Mouse (Mus musculus) forebrain, embryonic 13.5 days (tissue): ENCODE data around the gene Htatsf1. TPM values are rescaled to one million over a fixed set of nuclear protein-coding genes. Genes with fewer than 3 reads are reported as not detected.
A peak's percentile ranks its signal among the peaks of the same experiment; 100 is the strongest.

Source experiments
- ATAC-seq: fragments of 200-750 bp; cut with Nextera tagmentation; 2 replicates; pipeline ENCODE4 v1.8.0; 2017
- H3K27ac ChIP-seq: fragments of 300-500 bp; sonication (generic); 2 replicates; pipeline ENCODE4 v1.5.1; 2015; ENCODE audit warnings: inconsistent platforms, mild to moderate bottlenecking, moderate library complexity
- H3K27me3 ChIP-seq: fragments of 300-500 bp; sonication (generic); 2 replicates; pipeline ENCODE4 v1.6.1; 2015; ENCODE audit warnings: mild to moderate bottlenecking, inconsistent platforms
- H3K36me3 ChIP-seq: fragments of 300-500 bp; sonication (generic); 2 replicates; pipeline ENCODE4 v1.6.1; 2015; ENCODE audit warnings: mild to moderate bottlenecking, inconsistent platforms; ENCODE audit not compliant: poor library complexity, severe bottlenecking
- H3K4me1 ChIP-seq: fragments of 300-500 bp; sonication (generic); 2 replicates; pipeline ENCODE4 v1.6.1; 2015; ENCODE audit warnings: inconsistent platforms
- H3K4me2 ChIP-seq: fragments of 300-500 bp; sonication (generic); 2 replicates; pipeline ENCODE4 v1.6.1; 2015; ENCODE audit warnings: inconsistent platforms, mild to moderate bottlenecking, moderate library complexity
- H3K4me3 ChIP-seq: fragments of 300-500 bp; sonication (generic); 2 replicates; pipeline ENCODE4 v1.5.1; 2015; ENCODE audit warnings: mild to moderate bottlenecking, inconsistent platforms
- H3K9ac ChIP-seq: fragments of 300-500 bp; sonication (generic); 2 replicates; pipeline ENCODE4 v1.6.1; 2015; ENCODE audit warnings: mild to moderate bottlenecking, inconsistent platforms
- H3K9me3 ChIP-seq: fragments of 300-500 bp; sonication (generic); replicated peaks from 2 replicates; pipeline ENCODE4 v1.6.1; 2016; ENCODE audit warnings: inconsistent platforms
- WGBS: fragments of 180-500 bp; shearing (Covaris S2); methylation state at CpG from one replicate; pipeline ENCODE4 v1.1.7; 2015; 5-methylcytosine and 5-hydroxymethylcytosine counted together
- polyA plus RNA-seq: library from polyadenylated mRNA; unstranded; fragments of >200 nt; fragmentation: Nextera tagmentation; extraction: Ambion mirVana; gene quantifications from 2 replicates; pipeline ENCODE4 v1.2.1, GENCODE M21; 2015

Gene Htatsf1
- 90.9 and 94.9 TPM in 2 replicates for polyA plus RNA-seq

GRCm38 (mm10) chrX:57053174-57053992 is at the start of gene Htatsf1:
TSS of gene Htatsf1 (plus strand) at chrX:57053583.
- WGBS = 21% methylated on average over 57 of the region's 85 CpGs
- Histone ChIP-seq H3K4me2 (peak within 1 kb of the TSS; percentile 61), H3K9ac (peak within 1 kb of the TSS; percentile 68), H3K9me3 (no peaks in the 10 kb centered on the region), H3K36me3 (peaks cover 10% of the 10 kb centered on the region; the same call in 1 of the 2 replicates), H3K4me3 (peak within 1 kb of the TSS; percentile 55), H3K27me3 (no peaks in the 10 kb centered on the region), H3K27ac (peak within 1 kb of the TSS; percentile 94), H3K4me1 (0 out of 2 replicates have a peak, but pooled peaks cover 7% of the 10 kb centered on the region)
- ATAC-seq = peak; percentile 97

DNA sequence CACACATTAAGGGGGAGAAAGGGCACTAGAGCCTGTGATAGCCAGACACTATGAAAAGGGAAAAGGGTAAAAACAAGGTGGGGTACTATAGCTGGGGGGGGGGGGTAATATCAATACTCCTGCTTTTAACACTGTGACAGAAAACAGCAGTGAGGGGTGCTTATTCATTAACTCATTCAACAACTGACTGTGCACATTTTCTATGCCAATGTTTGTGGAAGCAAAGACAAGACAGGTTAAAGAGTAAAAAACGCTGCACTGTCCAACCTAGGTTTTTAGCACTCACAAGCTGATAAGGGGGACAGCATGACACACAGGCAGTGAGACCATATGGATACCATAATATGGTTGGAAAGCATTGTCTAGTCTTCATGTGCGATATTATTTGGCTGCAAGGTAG is 40.5 kb upstream of the Htatsf1 start:
- no peak for ATAC-seq
- Histone ChIP-seq H3K9ac (no peak overlapping the region), H3K36me3 (no peaks in the 10 kb centered on the region), H3K27ac (no peak overlapping the region), H3K4me2 (no peak overlapping the region), H3K4me1 (no peaks in the 10 kb centered on the region), H3K4me3 (no peak overlapping the region), H3K27me3 (no peaks in the 10 kb centered on the region), H3K9me3 (no peaks in the 10 kb centered on the region)
- 76% methylated on average over 2 of the region's 2 CpGs for WGBS

- H3K4me1 ChIP-seq = no peaks in the 10 kb centered on the region
- no peak within 1 kb of the TSS for H3K4me2 ChIP-seq
- H3K9ac ChIP-seq = no peak within 1 kb of the TSS
- no peak for ATAC-seq
- no peaks in the 10 kb centered on the region for H3K9me3 ChIP-seq
- H3K27ac ChIP-seq = no peak within 1 kb of the TSS
- WGBS = 85% methylated on average over 5 of the region's 5 CpGs
- no peak within 1 kb of the TSS for H3K4me3 ChIP-seq
- no peaks in the 10 kb centered on the region for H3K27me3 ChIP-seq
- H3K36me3 ChIP-seq = no peaks in the 10 kb centered on the region
These were observed 10.6 kb upstream of the Htatsf1 start, which contains the start of gene Brs3 for GRCm38 (mm10) chrX:57042774-57043173. TSS of gene Brs3 (plus strand) at chrX:57043074.

DNA sequence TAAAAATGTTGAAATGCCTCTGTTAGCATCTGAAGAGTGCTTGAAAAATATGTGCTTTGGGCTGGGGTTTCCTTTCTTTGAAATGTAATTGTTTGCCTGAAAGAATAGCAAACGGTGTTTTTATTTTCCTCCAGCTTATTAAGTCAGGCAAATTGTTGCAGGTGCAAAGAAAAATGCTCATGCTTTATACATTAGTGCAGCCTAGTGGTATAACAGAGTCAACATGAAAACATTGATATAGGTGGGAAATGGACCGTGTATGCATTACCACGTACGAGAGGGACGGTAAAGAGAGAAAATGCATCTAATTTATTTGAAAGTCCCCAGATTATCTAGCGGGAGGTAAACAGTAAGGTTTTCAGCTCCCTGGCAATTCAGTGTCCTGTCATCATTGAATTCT is 9.5 kb upstream of the Htatsf1 start:
- 69% methylated on average over 6 of the region's 6 CpGs for WGBS
- H3K4me1 ChIP-seq = no peaks in the 10 kb centered on the region
- H3K4me3 ChIP-seq = no peak overlapping the region
- no peak overlapping the region for H3K9ac ChIP-seq
- ATAC-seq = no peak
- H3K4me2 ChIP-seq = no peak overlapping the region
- H3K27me3 ChIP-seq = no peaks in the 10 kb centered on the region
- H3K9me3 ChIP-seq = no peaks in the 10 kb centered on the region
- H3K36me3 ChIP-seq = no peaks in the 10 kb centered on the region
- H3K27ac ChIP-seq = no peak overlapping the region

- Histone ChIP-seq H3K9ac (peak overlapping the region; percentile 68; the same call in 1 of the 2 replicates), H3K36me3 (peaks cover 10% of the 10 kb centered on the region; the same call in 1 of the 2 replicates), H3K9me3 (no peaks in the 10 kb centered on the region), H3K4me2 (peak overlapping the region; percentile 51), H3K4me3 (peak overlapping the region; percentile 55), H3K27me3 (no peaks in the 10 kb centered on the region), H3K27ac (peak overlapping the region; percentile 94), H3K4me1 (0 out of 2 replicates have a peak, but pooled peaks cover 7% of the 10 kb centered on the region)
- 9% methylated on average over 4 of the region's 4 CpGs for WGBS
- ATAC-seq = peak; percentile 78
These were observed 572 bp upstream of the Htatsf1 start for GRCm38 (mm10) chrX:57052848-57053173.

- peak overlapping the region; percentile 94; the same call in 1 of the 2 replicates for H3K27ac ChIP-seq
- peaks cover 10% of the 10 kb centered on the region; the same call in 1 of the 2 replicates for H3K36me3 ChIP-seq
- peak overlapping the region; percentile 68 for H3K9ac ChIP-seq
- no peaks in the 10 kb centered on the region for H3K27me3 ChIP-seq
- no peaks in the 10 kb centered on the region for H3K9me3 ChIP-seq
- H3K4me3 ChIP-seq = peak overlapping the region; percentile 55
- H3K4me1 ChIP-seq = 0 out of 2 replicates have a peak, but pooled peaks cover 7% of the 10 kb centered on the region
- no peak for ATAC-seq
- WGBS = 27% methylated on average over 11 of the region's 11 CpGs
- H3K4me2 ChIP-seq = peak overlapping the region; percentile 61
These were observed 606 bp downstream of the Htatsf1 start for GRCm38 (mm10) chrX:57053993-57054385.

DNA sequence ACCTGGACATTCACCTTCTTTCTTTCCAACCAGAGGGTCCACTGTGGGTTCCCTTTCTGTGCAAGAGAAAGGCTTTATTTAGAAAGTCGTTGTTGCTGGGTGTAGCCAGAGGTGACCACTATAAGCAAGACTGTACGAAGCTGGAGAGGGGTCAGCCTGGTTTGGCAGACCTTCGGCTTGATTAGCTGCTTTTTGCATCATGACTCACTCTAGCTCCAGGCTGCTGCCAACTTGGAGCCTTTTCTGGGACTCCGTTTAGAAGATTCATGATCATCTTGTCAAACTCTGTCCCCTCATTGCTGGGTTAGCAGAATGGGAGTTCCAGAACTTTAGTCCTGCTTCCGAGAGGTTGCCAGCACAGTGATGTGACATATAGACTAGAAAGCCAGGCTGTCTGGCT is 28.1 kb downstream of the Htatsf1 start:
- 89% methylated on average over 5 of the region's 5 CpGs for WGBS
- H3K9ac ChIP-seq = no peak overlapping the region
- H3K4me1 ChIP-seq = no peaks in the 10 kb centered on the region
- no peaks in the 10 kb centered on the region for H3K27me3 ChIP-seq
- no peaks in the 10 kb centered on the region for H3K36me3 ChIP-seq
- no peaks in the 10 kb centered on the region for H3K9me3 ChIP-seq
- no peak overlapping the region for H3K4me3 ChIP-seq
- no peak overlapping the region for H3K4me2 ChIP-seq
- no peak for ATAC-seq
- H3K27ac ChIP-seq = no peak overlapping the region

GRCm38 (mm10) chrX:57087806-57088205 is 34.4 kb downstream of the Htatsf1 start, which contains the start of gene Vgll1:
TSS of gene Vgll1 (plus strand) at chrX:57088106.
- ATAC-seq = no peak
- Histone ChIP-seq H3K27ac (no peak within 1 kb of the TSS), H3K9me3 (no peaks in the 10 kb centered on the region), H3K4me1 (no peaks in the 10 kb centered on the region), H3K4me2 (no peak within 1 kb of the TSS), H3K27me3 (no peaks in the 10 kb centered on the region), H3K9ac (no peak within 1 kb of the TSS), H3K36me3 (no peaks in the 10 kb centered on the region), H3K4me3 (no peak within 1 kb of the TSS)
- 83% methylated on average over 4 of the region's 4 CpGs for WGBS

DNA sequence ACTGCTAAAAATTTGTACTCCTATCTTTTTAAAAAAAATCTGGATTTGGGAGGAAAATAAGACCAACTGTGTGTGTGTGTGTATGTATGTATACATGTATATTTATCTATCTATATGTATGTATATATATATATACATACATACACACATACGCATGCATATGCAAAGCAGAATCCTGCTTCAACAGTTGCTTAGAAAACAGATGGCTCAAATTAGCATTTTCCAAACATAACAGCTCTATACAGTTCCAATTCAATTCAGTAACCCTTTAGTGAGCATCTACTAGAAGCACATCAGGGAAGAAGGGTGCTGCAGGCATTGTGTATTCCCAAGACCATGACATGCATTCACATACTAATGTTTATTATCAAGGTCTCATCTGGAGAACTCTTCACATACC is 50.0 kb downstream of the Htatsf1 start:
- no peaks in the 10 kb centered on the region for H3K9me3 ChIP-seq
- no peaks in the 10 kb centered on the region for H3K36me3 ChIP-seq
- H3K4me3 ChIP-seq = no peak overlapping the region
- no peak overlapping the region for H3K27ac ChIP-seq
- no peaks in the 10 kb centered on the region for H3K4me1 ChIP-seq
- no peak for ATAC-seq
- H3K9ac ChIP-seq = no peak overlapping the region
- H3K4me2 ChIP-seq = no peak overlapping the region
- H3K27me3 ChIP-seq = no peaks in the 10 kb centered on the region
- 86% methylated on average over 1 of the region's 1 CpGs for WGBS

DNA sequence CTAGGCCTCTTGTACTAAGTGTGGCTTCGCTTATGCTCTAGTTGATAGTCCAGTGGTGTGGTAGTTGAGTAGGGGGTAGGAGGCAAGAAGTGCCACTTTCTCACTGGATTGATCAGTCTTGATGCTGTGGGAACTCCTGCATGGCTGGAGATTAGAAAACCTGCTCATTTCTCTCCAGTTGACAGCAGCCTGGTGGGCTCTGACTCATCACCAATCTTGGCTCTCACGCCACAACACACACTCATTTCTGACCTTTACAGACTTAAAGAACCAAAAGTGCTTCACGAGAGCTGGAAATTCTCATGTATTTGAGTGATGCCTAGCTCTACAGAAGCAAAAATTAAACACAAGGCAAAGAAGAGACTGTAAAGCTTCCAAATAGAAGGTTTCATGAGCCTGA is 53.6 kb downstream of the Htatsf1 start:
- no peak for ATAC-seq
- Histone ChIP-seq H3K27me3 (no peaks in the 10 kb centered on the region), H3K9ac (no peak overlapping the region), H3K36me3 (no peaks in the 10 kb centered on the region), H3K9me3 (no peaks in the 10 kb centered on the region), H3K27ac (no peak overlapping the region), H3K4me2 (no peak overlapping the region), H3K4me3 (no peak overlapping the region), H3K4me1 (no peaks in the 10 kb centered on the region)
- WGBS = 92% methylated on average over 3 of the region's 3 CpGs
